Mouse (Mus musculus) brain, embryonic 14.5 days (tissue): ENCODE measurements at regions not wholly inside any gene's neighbourhood (a gene's known extent, or its start where the extent isn't known, plus 50 kb on each side); places are given as distances from the start of the nearest gene placed in this dataset.

Experiments
- DNase-seq: peaks from one replicate; pipeline ENCODE4 v3.0.0-alpha.2; 2011; ENCODE audit warnings: low read depth
- CTCF ChIP-seq: fragments of 200-500 bp; IDR thresholded peaks from 2 replicates; pipeline ENCODE4 v1.5.1; 2012; ENCODE audit warnings: inconsistent platforms, mild to moderate bottlenecking, moderate library complexity, borderline replicate concordance; ENCODE audit not compliant: insufficient read depth, insufficient read length; ENCODE audit errors: extremely low read depth
- POLR2A ChIP-seq: fragments of 200-500 bp; IDR thresholded peaks from 2 replicates; pipeline ENCODE4 v1.6.1; 2012; ENCODE audit warnings: mild to moderate bottlenecking, inconsistent platforms, borderline replicate concordance; ENCODE audit not compliant: poor library complexity, insufficient read depth, insufficient read length, severe bottlenecking; ENCODE audit errors: extremely low read depth

DNA sequence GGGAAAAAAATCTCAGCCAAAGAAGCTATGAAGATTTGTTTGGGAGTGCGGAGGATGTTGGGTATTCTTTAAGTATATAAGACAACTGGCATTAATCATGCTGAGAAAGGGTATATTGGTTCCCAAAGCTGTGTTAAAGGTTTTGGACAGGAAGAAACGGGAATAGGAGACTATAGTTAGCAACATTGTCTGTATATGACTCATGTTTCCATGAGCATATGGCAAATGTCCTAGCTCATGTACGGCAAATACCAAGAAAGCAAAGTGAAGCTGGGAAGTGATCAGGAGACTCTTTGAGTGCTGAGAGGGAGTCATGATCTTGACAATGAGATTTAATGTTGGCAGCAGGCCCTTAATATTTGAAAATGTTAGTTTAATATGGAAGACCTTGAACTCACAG is 401.8 kb downstream of the Btg1 start:
- TF ChIP-seq POLR2A, result no peak
- TF ChIP-seq CTCF, result no peak
- no peak for DNase-seq

DNA sequence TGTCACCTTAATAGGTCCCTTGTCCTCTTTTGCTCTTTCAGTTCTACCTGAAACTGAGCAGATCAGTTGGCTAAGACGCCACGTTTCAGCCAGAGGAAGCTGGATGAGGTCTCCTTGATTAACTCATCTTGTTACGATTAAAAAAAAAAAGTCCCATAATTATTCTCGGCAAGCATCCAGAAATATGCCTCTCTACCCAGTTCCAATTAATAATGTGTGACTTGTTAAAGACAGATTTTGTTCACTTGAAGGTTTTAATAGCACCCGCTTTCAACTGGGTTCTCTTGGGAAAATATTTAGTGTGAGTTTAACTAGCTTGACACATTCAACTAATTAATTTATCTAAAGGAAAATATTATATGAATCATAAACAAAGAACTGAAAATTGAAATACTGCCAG is 412.0 kb downstream of the Btg1 start:
- no peak for TF ChIP-seq CTCF
- no peak for TF ChIP-seq POLR2A
- DNase-seq, result peak; percentile 69

DNA sequence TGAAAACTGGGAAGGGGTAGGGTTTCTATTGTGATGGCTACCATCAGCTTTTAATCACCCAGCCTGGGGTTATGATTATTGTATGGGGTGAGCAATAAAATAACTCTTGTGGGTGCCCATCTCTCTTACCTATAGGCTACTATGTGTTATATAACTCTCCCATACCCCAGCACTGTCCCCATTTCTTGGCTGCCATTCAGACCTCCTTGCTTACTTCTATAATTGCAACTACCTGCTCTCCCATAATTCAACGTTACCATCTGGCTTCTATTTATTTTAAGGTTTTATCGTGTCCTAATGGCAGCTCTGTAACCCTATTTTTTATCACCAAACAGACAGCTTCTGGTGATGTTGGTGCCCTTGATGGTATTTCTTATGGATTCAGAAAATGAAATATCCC is 414.2 kb downstream of the Btg1 start:
- DNase-seq, result no peak
- TF ChIP-seq CTCF, result no peak
- no peak for TF ChIP-seq POLR2A

DNA sequence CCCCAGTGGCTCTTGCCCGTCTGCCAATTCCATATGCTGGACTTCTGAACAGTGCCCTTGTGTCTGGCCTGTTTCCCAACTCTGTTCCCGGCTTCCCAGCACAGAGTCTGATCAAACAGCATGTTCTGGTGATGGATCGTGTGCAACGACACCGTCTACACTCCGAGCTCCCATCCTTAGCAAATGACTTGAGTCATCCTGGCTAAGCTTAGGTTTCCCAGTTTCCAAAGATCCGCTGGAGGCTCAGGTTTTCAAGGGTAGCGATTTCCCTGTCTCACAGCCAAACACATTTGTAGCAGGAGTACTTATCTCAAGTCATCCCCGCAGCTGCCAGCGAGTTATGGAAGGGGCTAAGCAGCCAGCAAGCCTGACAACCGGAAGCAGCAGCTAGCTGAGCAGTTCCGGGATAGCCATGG is 418.6 kb downstream of the Btg1 start:
- TF ChIP-seq POLR2A (no peak), CTCF (no peak)
- peak; percentile 64 for DNase-seq

DNA sequence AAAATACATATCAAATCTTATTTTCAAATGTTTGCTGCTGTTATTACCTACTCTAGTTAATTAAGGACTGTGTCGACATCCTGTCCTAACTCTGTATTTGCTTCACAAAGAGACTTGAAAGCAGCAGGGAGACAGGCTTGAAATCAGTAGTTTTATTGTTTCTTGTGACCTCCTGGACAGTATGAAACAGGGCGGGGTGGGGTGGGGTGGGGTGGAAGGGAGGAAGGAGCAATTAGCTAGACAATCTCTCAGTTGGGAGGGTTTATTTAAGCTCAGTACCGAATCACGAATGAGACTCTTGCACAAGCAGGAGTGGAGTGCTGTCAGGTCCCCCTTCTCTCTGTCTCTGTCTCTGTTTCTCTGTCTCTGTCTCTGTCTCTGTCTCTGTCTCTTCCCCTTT is 421.2 kb downstream of the Btg1 start:
- no peak for TF ChIP-seq CTCF
- TF ChIP-seq POLR2A, result no peak

DNA sequence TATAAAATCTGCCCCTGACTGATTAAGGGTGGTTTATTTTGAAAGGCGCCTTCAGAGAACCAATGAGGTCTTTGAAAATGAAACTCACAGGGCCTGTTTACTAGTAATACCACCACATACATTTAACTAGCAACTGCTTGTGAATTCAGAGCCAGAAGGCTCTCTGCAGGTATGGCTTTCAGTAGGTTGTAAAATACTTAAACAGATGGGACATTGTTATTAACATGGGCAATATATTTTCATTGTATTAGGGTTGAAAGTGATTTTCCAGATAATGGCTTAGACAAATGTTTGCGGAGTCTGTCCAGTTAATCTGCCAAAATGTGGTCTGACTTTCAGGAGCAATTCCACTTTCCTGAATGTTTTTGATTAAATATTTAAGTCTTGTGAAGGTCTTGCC is 430.8 kb downstream of the Btg1 start:
- no peak for DNase-seq

More for the DNA sequence above, 421.2 kb downstream of the Btg1 start:
- no peak for DNase-seq

DNA sequence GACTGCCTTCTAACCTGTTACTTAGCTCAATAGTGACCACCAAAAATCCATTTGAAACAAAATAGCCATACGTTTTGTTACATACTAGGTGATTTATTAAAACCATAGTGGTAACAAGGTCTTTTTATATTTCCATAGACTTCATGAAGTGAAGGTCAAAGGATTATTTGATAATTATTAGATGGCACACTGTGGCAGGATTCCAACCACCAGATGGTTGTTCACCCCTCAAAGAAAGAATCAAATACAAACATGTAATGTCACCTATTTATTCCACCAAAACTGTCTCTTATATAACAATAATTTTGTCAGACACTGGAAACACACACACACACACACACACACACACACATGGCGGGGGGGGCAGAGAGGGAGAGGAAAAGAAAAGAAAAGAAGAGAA is 431.2 kb downstream of the Btg1 start:
- DNase-seq, result no peak

More for the DNA sequence above, 430.8 kb downstream of the Btg1 start:
- TF ChIP-seq POLR2A (no peak), CTCF (no peak)

DNA sequence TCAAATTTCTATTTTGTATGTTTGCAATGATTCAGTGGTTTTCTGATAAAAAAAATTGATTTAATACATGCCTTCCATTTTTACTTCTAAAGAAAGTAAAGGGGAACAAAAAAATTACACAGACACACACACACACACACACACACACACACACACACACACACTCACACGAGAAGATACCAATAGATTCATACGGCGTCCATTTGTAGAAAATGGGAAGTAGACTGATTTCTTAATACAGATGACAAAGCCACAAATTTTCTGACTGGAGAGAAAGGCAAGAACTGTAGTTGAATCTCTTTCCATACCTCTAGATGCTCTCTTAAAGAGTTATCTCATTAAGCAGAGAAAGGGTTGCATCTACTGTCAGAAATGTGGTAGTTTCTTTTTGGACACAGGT is 424.9 kb upstream of the Dcn start:
- DNase-seq, result no peak
- TF ChIP-seq CTCF (no peak), POLR2A (no peak)

More for the DNA sequence above, 431.2 kb downstream of the Btg1 start:
- no peak for TF ChIP-seq CTCF
- no peak for TF ChIP-seq POLR2A

DNA sequence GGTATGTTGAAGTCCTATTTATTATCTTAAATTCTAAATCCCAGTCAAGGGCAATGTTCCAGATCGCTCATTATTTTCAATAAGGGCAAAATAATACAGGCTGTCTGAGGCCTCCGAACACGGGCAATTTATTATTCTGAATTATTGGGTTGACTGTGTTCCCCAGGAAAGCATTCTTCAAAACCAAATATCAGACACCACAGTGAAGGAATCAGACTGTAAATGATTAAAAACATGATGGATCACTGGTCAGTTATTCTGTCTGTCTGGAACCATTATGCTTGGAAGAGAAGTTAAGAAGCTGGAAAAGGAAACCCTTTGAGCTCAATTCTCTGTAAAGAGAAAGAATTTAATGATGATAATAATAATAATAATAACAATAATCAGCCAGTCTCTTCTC is 417.4 kb upstream of the Dcn start:
- DNase-seq, result no peak
- no peak for TF ChIP-seq CTCF
- TF ChIP-seq POLR2A, result no peak

DNA sequence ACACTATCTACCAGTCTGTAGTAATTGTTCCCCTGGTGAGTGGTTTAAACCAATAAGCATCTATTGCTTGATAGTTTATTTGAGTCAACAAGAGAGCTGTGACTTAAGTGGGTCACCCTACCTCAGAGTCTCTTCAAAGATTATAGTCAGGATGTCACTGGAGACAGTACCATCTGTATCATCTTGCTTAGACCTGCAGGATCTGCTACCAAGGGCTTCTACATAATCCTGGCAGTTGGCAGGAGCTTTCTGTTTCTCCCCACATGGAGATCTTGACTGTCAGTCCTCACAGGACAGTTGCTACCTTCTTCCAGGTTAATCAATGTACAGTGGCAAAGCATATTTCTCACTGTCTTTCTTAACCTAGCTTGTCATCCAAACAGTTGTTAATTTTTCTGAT is 414.9 kb upstream of the Dcn start:
- no peak for DNase-seq
- TF ChIP-seq POLR2A, result no peak
- no peak for TF ChIP-seq CTCF

DNA sequence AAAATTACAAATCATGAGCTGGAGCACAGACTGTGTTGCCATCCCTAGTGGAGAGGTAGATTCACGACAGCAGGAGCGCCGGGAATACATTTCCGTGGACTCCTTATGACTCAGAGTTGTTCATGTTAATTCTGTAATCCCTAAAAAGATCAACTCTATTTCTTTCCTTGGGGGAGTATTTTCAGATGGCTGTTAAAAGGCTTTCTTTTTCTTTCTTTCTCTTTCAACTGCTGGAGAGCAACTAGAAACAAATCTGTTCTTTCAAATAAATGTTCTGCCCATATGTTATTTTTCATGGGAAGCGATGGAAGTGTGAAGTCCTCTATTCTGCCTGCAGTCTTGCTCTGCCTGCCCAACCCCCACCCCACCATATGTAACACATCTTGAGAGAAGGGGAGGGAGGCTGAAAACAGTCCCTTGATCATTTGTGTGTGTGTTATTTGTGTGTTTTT is 401.4 kb upstream of the Dcn start:
- DNase-seq, result peak; percentile 87
- TF ChIP-seq CTCF (no peak), POLR2A (no peak)

DNA sequence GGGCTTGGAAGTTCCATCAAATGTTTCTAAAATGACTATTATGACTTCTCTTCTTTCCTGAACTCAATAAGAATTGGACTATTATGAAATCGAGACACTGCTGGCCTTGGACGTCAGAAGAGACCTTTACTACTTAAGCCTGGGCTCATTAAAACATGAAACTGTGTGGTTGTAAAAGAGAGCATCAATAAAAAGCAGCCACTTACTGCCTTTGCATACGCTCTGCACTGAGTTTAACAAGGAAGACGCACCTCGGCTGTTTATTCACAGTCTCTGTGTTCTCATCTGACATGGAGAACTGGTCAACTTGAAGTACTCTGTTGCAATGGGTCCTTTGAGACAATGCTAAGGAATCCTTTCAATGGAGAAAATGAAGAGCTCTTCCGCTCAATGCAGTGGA is 399.8 kb upstream of the Dcn start:
- TF ChIP-seq POLR2A (no peak), CTCF (no peak)

DNA sequence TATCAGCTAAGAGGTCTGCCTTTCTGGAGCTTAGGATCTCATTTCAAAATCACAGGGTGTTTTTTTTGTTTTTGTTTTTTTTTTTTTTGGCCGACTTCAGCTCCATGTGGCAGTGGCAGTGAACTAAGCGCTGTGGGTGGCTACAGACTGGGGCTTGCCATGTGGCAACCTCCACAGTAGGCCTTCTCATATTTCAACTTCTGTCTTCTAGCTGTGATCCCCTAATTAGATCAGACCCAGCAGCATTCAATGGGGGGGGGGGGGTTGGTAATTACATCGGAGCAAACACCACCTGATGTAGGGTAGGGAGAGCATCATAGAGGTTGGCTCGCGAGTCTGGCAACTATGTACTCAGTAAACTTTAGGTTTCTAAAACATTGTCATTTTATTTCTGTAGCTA is 392.1 kb upstream of the Dcn start:
- peak; percentile 76 for DNase-seq
- TF ChIP-seq CTCF, result no peak
- TF ChIP-seq POLR2A, result no peak

More for the DNA sequence above, 399.8 kb upstream of the Dcn start:
- DNase-seq, result no peak

DNA sequence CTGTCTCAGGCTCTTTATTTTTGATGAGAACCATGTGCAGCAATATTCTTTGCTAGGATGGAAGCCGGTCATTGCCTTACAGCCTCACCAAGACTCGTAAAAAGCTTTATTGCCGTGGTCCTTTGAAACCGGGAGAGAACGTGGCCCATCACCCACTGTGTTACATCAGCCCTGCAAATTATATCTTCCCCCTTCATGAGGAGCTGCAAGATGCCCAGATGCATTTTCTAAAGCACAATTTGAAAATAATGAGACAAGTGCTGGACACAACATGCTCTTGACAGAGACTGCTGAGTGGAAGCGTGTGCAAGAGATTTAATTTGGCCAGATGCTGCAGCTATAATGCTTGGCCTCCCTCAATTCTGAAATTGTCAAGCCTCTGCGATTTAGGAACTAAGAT is 389.2 kb upstream of the Dcn start:
- peak; percentile 68 for DNase-seq
- TF ChIP-seq POLR2A (no peak), CTCF (no peak)

DNA sequence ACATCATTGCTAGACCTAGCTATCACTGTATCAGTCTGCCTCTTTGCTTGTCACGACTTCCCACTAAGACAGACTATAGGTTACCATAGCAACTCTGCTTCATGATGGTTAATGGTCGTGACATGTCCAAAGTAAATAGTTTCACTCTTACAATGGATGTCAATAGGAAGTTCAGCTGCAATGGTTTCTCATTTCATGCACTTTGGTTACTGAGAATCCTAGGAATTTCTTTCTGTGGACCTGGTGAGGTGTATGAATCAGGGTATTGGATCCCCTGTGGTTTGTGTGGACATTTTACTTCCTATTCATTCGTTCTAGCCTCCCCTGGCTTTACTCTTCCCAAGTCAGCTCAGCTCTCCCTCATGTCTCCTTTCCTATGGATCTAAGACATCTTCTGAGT is 385.5 kb upstream of the Dcn start:
- no peak for TF ChIP-seq POLR2A
- TF ChIP-seq CTCF, result no peak
- DNase-seq, result no peak
